Mouse (Mus musculus) adrenal gland, adult 8-10 months (tissue): ENCODE data around the gene Fgf2. TPM values are rescaled to one million over a fixed set of nuclear protein-coding genes. Genes with fewer than 3 reads are reported as not detected.

ENCODE experiments used
- DNase-seq: peaks from one replicate; pipeline ENCODE4 v3.0.0; 2022
- total RNA-seq, 4 experiments: library from RNA; stranded (reverse); gene quantifications; 2 replicates each; pipeline ENCODE4 v1.2.4; 2022

Gene Fgf2
- total RNA-seq, 4 experiments from 2014 or later: 3.9 to 9.8 (median 7.4) TPM

DNA sequence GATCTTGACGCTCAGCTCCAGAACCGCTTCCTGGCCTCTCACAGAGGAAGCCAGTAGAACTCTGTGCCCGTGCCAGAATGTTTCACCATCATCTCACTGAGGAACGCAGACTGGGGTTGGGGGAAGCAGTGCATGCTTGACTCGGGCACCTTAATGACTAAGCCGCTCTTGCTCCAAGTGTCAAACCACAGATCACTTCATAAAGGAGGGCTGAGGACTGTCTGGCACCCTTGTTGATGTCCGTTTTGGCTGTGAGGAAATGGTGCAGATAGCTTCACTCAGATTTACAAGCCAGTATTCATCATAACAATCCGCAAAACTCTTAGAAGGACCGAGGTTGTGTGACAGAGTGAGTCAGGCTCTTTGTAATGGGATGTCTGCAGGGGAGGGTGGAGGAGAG, 12.6 kb downstream of the Fgf2 start:
- DNase-seq: no peak

DNA sequence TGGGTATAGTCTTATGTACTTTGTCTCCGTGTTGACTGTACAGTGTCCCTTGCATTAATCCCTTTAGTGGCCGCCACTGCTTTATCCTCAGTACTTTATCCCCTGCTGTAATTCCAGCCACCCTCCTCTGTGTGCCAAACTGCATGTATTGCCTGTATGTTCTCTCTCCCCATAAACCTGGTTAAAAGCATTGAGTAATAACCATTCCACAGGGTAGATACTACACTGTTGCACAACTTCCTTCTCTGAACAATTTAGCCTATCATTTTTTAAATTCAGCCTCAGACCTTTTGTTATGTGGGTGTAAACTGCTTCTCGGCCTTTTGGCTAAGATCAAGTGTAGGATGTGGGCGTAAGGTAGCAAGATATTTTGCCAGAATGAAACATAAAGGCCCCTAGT, 17.0 kb downstream of the Fgf2 start:
- no peak for DNase-seq

DNA sequence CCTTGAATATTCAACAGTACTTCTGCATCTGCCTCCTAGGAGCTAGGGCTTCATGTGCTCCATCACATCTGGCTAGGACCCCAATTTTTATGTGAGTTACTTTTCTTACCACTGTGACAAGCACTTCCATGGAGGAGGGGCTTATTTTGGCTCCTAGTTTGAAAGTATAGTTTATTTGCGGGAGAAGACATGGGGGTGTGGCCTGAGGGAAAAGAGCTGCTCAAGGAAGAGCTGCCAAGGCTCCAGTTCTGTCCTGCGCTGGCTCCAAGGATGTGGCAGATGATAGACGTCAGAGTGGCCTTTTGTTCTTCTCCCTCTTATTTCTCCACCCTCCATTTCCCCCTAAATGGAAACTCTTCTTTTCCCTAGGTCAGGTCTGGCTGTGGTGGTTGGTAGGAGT, 17.8 kb downstream of the Fgf2 start:
- no peak for DNase-seq

DNA sequence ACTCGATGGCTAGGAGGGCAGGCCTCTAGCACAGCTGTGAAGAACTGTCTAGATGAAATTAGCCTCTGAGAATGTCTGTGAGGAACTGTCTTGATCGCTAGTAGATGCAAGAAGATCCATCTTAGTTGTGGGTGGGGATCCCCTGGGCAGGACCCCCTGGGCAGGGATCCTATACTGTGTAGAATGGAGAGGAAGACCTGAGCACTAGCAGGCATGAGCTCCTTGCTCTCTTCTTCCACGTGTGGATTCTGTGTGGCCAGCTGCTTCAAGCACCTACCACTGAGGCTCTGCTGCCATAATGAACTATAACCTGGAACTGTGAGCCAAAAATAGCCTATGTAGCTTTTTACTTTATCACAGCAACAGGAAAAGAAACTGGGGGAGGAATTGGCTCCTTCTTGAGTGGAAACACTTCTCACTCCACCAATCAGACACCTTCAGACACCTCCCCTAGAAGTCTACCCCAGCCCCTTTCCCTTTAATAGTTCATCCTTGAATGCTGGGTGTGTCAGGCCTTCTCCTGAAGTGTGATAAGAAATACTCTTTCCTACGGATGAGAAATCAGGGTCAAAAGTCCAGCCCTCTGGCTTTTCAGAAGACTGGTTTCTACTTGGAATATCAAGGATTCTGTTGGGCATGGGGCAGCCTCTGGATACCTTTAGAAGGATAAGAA, 18.4 kb downstream of the Fgf2 start:
- DNase-seq: no peak

DNA sequence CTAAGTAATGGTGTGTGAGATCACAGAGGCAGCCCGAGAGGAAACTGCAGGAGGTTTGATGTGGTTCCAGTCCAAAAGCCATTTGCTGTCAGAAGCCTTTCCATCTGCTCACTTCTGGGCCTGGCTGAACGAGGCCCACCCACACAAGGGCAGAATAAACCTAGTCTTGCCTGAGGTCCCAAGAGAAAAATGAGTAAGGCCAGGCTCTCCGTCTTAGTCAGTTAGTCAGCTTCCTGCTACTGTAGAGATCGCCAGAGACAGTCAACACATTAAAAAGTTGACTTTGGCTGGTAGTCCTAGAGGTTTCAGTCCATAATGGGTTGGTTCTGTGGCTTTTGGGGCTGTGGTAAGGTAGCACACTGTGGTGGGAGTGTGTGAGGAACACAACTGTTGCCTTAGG, 22.3 kb downstream of the Fgf2 start:
- no peak for DNase-seq

DNA sequence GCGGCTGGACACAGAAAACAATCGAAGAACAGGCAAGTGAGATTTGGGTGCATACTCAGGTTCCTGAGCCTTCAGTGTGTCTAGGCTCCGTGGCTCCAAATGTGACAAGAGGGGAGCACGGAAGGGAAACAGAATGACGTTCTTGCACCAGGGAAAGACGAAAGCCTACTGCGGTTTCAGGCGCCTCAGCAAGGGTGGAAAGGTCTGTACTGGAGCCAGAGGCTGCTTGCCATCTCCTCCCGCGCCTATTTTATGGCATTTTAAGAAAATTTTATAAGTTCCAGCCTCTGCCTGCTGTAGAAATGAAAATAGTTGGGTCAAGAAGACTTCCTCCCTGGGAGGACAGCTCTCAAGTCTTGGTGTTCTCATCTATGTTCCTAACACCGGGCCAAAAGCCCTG, 25.6 kb downstream of the Fgf2 start:
- DNase-seq: no peak

DNA sequence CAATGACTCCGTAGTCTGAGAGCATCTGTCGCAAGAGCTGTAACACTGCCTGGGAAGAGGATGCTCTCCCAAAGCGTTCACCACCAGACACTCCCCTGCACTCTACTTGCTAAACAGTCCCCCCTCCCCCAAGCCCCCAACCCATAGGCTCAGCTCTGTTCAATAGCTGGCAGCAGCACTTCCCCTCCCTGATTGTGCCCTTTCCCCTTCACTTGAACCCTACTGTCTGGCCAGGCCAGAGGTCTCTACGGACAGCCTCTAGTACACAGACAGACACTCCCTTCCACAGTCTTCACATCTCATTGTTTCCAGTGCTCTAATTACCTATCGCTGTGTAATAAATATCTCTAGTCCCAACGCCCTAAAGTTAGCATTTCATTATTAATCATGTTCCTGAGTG, 29.8 kb downstream of the Fgf2 start:
- no peak for DNase-seq

DNA sequence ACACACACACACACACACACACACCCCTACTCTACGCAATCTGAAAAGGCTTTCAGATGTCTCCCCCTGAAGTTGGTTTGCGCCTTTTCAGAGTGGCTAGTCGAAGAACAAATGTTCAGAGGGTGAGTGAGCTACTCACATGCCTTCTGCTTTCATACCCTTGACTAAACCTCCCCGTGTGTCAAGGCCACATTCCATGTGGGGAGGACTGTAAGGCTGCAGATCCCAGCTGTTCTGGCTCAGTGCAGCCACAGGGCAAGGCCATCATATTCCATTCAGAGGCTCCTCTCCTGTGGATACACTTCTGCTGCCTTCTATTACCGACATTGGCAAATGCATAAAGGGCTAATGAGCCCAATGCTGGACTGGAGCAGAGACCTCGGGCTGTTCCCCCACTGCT, 30.3 kb downstream of the Fgf2 start:
- DNase-seq: peak; percentile 67

DNA sequence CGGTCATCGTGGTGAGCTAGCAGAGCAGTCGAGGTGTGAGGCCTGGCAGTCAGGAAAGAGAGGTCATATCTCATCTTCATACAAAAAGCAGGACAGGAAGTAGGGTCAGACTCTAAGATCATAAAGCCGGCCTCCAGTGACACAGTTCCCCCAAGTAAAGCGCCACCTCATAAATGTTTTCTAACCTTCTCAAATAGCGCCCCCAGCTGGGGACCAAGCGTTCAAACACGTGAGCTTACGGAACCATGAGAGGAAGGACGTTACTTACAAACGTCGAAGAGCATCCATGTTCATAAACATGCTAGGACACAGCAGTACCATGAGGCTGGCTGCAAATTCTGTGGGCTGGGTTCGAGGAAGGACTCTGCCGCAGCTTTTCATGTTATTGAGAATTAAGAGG, 31.1 kb downstream of the Fgf2 start:
- no peak for DNase-seq

DNA sequence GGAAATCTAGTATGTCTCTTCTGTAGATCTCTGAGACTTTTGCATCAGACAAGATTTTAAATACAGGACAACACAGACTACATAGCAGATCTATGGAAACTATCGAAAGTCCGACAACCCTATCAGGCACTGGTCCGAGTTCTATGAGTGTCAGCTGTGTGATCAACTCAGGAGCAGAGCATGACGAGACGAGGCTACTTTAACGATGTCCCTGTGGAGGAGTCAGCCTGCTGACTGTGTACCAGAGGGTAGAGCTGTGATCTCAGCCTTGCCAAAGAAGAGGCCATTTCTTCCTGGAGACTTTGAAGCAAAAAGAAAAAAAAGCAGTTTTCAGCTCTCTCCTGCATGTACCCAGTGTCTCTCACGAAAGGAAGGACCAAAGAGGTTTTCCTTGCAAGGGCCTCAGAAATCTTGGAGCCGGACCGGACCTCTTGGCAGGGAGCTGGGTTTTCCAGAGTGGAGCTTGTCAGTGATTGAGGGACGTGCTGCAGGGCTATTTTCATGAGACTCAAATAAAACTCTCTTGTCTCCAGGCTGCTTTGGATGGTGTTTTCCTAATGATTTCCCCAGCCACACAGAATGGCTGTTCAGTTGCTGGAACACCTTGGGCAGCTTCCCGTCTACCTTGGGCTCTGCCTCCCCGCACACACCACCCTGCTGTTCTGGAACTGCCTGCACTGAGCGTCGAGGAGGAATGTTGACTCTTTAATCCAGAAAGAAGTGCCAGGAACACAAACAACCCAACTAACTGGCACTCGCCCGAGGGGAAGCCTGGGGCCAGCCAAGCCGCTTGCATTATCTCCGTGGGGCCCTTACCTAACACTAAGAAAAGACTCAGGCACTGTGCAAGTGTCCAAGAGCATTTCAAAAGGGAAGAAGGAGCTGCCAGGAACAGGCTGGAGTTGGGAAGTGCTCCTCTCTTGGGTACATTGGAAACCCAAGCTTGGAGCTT, 32.1 kb downstream of the Fgf2 start:
- peak; percentile 30 for DNase-seq

DNA sequence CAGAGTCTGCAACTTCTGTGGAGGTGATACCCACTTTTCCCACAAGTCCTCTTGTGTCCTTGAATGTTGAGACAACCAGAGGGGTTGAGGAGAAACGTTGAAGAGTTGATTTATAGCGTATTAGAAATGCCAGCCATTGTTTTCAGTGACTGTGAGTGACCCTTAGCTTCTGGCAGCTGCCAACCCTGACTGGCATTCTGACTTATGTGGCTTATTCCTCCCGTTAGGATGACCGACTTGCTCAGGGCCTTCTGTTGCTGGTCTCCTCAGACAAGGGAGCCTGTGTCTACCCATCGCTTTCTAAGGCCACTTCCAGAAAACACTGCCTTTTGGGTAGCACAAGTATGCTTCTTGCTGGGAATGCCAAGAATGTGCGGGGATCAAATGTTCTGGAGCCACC, 33.3 kb downstream of the Fgf2 start:
- DNase-seq: no peak

DNA sequence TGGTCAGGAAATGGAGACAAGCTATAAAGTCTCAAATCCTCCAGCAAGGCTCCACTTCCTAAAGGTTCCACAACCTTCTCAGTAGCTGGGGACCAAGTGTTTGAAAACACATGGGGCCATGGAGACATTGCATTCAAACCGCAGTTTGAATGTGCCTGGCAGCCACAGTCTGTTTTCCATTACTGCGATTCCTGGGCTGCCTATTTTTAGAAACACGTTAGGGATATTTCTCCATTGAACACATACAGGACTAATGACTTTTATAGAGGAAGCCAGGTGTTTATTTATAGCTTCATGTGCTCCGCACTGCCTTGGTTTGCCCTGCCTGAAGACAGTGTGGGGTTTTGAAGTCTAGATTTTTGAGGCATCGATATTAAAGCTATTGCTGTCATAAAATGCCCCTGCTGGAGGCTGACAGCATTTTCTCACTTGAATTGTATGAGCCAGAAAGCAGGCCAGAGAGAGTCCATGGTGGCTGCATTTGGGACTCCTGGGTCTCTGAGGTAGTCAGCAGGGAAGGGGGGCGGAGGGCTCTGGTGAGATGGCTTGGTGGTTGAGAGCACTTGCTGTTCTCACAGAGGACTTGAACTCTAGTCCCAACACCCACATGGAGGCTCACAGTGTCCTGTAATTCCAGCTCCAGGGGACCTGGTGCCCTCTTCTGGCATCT, 35.1 kb downstream of the Fgf2 start:
- DNase-seq: no peak

DNA sequence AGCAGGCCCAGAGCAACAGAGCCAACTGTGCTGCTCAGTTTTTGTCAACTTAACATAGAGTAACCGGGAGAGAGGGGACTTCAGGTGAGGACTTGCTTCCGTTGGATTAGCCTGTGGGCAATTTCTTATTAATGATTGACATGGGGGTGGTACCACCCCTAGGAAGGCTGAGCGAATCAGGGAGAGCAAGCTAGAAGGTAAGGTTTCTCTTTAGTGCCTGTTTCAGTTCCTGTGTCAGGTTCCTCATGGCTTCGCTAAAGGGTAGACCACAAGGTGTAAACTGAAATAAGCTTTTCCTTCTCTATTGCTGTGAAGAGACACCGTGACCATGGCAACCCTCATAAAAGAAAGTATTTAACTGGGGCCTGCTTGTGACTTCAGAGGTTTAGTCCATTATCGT, 39.2 kb downstream of the Fgf2 start:
- no peak for DNase-seq

DNA sequence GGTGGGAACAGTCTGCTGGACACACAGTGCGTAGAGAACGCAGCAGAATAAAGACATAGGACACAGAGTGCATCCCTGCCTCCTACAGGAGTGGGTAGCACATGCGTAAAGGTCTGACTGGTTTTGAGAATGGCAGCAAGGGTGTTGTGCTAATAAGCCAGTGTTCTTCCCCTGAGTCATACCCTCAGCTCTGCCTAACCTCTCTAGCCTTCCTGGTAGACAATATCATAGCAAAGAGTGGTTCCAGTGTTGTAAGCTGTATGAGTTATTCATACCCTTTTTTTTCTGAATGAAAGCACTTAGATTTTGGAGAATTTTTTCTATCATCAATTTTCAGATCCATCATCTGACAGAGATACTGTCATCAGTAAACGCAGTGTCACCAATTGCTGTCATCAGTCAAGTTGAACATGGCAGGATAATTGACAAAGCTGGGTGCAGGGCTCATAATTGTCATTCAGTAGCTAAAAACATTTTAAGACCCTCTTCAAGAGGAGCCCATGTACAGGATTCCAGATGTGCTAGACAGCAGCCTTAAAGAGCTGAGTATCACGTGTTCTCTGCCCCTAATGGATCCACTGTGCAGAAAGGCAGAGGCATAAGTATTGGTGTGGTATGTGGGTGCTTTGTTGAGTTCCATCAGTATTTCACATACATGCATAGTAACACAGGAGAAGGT, 48.9 kb downstream of the Fgf2 start:
- no peak for DNase-seq

DNA sequence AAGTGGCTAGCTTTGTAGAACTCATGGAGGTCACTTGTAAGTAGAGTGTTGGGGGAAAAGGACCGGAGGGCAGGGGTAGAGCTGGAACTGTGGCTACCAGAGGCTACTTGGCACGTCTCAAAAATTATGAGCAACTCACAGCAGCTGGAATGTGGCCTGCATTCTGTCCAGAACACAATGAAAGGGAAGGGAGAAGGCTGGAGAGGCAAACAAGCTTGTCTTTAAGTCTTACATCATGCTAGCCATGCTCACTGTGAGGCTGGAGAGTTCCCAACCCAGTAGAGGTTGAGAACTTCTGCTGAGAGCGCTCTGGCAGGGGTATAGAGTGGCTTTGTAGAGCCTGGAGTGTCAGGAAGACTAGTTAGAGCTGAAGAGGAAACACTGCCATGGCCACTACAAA, 49.5 kb downstream of the Fgf2 start:
- DNase-seq: no peak

DNA sequence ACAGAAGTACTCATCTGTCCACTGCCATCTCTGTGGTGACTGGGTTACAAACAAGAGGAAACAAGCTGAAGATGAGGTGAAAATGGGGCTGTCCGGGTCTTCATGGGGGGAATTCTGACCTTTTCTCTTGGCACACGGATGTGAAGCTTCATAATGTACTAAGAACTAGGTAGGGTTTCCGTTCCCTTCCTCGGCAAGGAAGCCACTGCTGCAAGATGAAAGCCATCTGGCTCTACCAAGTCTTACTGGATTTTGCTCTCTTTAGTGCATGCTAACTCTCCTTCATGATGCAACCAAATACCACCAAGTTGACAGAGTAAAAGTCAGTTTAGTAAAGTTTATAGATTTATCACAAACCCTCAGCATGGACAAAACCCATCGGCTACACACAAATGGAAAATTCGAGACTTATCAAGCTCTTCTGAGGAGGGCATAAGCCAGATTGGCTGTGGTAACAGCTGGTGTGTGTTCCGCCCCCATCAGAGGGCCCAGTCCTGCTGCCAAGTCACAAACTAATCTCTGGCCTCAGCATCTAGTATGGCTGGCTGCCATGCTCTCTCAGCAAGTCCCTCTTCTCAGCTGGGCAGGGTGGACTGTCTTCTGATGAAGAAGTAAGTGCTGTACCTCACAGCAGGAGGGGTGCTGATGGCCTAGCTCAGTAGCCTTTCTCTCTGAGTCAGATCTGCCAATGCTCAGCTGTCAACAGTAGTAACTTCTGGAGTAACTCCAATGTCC, 50.7 kb downstream of the Fgf2 start:
- no peak for DNase-seq

DNA sequence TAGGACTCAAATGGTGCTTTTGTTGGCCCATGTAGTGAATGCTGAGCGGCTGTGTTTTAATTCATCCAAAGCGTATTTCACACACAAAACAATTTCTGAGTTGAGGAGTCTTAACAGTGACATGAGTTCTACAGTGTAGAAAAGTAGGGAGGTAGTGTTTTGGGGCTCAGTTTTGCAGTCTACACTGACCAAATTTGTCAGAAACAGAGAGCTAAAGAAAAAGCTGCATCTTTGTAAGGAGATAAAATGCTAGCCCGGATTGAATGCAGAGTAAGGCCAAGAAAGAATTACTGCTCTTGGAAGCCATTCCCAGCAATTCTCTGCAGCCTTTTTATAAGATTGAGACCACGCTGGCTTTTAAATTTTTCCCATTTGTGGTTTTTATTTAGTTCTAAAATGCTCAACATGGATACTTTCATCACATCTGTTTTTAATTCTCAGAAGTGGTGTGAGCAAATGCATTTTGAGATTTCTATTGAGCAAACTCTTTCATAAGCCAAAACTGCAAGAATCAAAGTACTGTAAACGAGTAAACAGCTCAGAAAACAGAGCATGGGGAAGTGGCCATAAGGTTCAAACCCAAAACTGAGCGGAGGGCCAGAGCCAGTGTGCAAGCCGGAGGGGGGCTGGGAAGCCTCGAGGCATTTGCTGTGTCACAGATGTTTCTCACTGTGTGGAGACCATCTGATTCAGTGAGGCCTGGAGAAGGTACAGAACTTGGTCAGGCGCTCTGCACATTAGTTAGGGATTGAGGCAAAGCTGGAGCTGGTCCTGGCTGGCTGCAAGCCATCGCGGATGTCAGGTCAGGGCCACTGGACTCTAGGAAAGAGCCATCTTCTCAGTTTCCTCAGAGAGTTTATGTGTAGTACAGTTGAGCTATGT, 53.8 kb downstream of the Fgf2 start:
- peak; percentile 56 for DNase-seq

DNA sequence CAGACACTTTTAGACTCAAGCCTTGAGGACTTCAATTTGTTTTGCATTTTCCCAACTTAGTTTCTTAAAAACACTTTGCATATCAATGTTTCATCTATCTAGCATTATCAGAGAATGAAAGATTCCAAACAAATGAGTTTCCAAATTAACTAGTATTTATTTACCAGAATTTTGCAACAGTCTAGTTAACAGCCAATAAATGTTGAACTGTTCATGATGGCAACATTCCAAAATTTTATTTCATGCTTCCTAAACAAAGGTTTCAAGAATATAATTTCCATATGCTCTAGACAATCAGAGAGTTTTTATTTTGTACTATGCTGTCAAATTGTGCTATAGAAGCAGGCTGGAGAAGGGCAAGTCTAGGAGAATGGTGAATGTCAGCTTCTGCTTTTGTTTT, 59.5 kb downstream of the Fgf2 start:
- DNase-seq: no peak

DNA sequence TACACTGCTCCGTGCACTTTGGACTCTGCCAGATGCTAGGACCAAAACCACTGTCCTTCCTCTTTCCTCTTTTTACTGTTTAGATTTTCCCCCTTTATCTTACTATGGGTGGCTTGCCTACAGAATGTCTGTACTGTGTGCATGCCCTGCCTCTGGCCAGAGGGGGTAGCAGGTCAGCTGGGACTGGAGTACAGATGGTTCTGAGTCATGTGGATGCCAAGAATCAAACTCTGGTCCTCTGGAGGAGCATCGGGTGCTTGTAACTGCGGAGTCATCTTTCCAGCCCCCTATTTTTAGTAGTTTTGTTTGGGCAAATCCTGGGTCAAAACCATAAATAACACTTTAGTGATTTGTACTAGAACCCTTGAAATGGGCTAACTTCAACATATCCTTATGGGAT, 65.3 kb downstream of the Fgf2 start:
- no peak for DNase-seq

DNA sequence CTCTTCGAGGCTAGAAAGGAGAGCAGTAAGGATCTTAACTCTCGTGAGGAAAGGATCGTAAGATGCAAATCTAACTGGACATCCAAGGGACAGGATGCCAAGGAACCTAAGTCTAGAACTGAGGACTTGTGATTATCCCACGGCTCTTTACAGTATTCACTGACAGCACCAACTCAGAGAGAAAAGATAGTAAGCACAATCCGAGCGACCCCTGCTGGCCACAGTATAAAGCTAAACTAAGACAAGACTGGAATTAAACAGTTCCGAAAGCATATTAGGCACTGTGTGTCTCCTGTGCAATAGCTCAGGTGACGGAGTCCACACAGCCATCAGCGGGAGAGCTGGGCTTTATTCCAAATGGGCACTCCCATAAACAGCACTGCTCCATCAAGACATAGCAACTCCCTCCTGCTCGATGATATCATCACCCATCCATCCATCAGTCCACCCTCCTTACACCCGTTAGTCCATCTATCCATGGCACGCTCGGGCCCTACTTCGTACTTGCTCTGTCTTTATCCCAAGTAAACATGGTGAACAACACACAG, 66.3 kb downstream of the Fgf2 start:
- peak; percentile 61 for DNase-seq

DNA sequence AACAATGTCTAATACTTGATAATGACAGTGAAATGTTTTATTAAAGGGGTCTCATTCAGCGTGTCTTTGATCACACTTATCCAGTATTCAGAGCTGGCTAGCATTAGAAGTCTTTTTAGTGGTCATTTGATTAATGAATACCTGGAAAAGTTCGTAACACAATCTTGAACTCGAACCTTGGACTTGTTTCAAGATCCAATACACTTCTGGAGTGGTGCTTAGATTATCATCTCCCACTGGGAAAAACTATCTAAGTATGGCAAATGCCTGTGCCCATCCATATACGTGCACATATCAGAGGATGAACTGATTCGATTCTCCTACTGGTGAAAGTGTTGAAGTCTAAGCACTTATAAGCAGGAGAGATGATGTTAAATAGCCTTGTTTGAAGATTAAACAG, 70.2 kb downstream of the Fgf2 start:
- DNase-seq: no peak
